Mouse (Mus musculus): Measurements from ENCODE around the gene Cul3. TPM values are rescaled to one million over a fixed set of nuclear protein-coding genes. Genes with fewer than 3 reads are reported as not detected.
A peak's percentile ranks its signal among the peaks of the same experiment; 100 is the strongest.

Gene Cul3
- total RNA-seq, 2 experiments from 2014 or later, result 72.7 to 250 TPM

GRCm38 (mm10) chr1:80325761-80326160 lies 14.5 kb downstream of the Cul3 start:
- no peak for ATAC-seq (replicated peaks; ENCODE audit: low FRiP score, low TSS enrichment, poor library complexity, severe bottlenecking)

GRCm38 (mm10) chr1:80324370-80324769 lies 15.9 kb downstream of the Cul3 start:
- ATAC-seq (replicated peaks; ENCODE audit: low FRiP score, low TSS enrichment, poor library complexity, severe bottlenecking), result peak; percentile 77

GRCm38 (mm10) chr1:80315533-80316045 lies 24.7 kb downstream of the Cul3 start:
- no peak for ATAC-seq (replicated peaks; ENCODE audit: low FRiP score, low TSS enrichment, poor library complexity, severe bottlenecking)

DNA sequence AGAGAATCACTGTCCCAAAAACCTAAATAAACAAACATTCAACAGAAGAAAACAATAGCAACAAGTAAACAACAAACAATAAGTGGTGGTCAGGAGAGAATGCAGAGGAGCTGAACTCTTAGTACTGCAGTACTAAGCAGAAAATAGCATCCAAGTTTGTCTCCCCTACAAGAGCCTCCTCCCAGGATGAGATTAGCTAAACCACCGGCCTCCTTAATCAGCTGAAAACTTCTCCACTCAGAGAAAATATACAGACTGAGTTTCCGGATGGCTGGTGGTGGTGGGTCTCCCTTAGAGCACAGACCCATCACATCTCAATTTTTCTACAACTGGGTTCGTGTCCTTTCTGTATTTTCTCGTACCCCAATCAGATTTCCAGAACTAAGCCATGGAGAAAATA lies 47.0 kb downstream of the Cul3 start:
- ATAC-seq (replicated peaks; ENCODE audit: low FRiP score, low TSS enrichment, poor library complexity, severe bottlenecking), result peak; percentile 78; the same call in 1 of the 2 replicates

GRCm38 (mm10) chr1:80278731-80279130 lies 61.5 kb downstream of the Cul3 start:
- ATAC-seq (replicated peaks; ENCODE audit: low FRiP score, low TSS enrichment, poor library complexity, severe bottlenecking), result no peak

DNA sequence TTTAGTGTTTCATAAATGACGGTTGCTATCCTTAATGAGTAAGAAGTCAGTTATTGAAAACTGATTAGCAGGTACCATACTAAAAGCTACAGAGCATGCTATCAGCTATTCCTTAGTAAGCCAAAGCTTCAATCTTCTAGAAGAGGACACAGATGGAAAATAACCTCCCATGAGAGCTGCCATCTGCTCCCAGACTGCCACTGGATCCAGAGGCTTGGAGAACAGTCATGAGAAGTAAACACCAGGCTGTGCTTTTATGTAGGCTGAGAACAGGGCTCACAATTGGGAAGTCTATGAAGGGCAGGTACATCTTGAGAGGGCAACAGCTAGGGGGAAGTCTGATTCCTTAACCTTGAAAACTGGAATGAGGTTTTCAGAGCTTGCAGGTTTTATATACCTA lies 79.8 kb downstream of the Cul3 start:
- no peak for ATAC-seq (replicated peaks; ENCODE audit: low FRiP score, low TSS enrichment, poor library complexity, severe bottlenecking)

DNA sequence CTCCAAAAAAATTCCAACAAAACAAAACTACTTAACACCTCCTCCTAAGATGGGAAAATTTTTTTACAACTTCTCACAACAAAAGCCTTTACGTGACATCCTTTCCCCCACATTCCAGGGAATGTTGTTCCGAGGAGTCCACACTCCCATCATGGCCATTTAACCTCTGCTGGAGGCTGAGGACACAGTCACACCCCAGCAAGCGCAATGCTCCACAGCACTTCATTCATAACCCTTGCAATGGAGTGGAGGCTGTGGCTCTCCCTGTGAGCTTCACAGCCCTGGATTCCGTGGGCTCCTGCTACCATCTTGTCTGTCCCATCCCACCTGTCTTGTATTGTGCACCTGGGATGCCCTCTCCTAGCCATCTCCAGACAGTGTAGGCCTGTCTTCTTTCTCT lies 81.6 kb downstream of the Cul3 start:
- no peak for ATAC-seq (replicated peaks; ENCODE audit: low FRiP score, low TSS enrichment, poor library complexity, severe bottlenecking)

- no peak for ATAC-seq (replicated peaks; ENCODE audit: low FRiP score, low TSS enrichment, poor library complexity, severe bottlenecking)
Measured at GRCm38 (mm10) chr1:80253309-80253708, 87.0 kb downstream of the Cul3 start.

GRCm38 (mm10) chr1:80250247-80250646 lies 90.0 kb downstream of the Cul3 start:
- no peak for ATAC-seq (replicated peaks; ENCODE audit: low FRiP score, low TSS enrichment, poor library complexity, severe bottlenecking)

- no peak for ATAC-seq (replicated peaks; ENCODE audit: low FRiP score, low TSS enrichment, poor library complexity, severe bottlenecking)
Measured at GRCm38 (mm10) chr1:80247131-80247530, 93.1 kb downstream of the Cul3 start.

DNA sequence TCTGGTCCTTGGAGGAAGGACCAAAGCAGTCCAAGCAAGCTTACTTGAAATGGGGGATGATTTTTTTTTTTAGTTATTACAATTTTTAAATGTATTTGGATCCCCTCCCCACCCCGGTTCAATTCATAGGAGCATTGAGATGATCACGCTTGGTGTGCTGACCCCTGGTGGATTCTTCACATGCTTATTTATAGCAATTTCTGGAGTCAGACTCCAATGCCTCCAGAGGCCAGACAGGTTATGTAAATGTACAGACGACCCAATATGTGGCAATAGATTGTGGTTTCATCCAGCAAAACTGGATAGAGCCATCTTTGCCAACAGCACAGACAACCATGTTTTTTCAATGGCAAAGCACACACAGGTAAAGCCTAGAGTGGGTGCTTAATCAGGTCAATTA lies 96.2 kb downstream of the Cul3 start:
- ATAC-seq (replicated peaks; ENCODE audit: low FRiP score, low TSS enrichment, poor library complexity, severe bottlenecking), result peak; percentile 34; the same call in 1 of the 2 replicates

- ATAC-seq (replicated peaks; ENCODE audit: low FRiP score, low TSS enrichment, poor library complexity, severe bottlenecking), result no peak
Measured at GRCm38 (mm10) chr1:80241579-80241978, 98.7 kb downstream of the Cul3 start.

- no peak for ATAC-seq (replicated peaks; ENCODE audit: low FRiP score, low TSS enrichment, poor library complexity, severe bottlenecking)
Measured at GRCm38 (mm10) chr1:80240017-80240660, 100.1 kb downstream of the Cul3 start.

DNA sequence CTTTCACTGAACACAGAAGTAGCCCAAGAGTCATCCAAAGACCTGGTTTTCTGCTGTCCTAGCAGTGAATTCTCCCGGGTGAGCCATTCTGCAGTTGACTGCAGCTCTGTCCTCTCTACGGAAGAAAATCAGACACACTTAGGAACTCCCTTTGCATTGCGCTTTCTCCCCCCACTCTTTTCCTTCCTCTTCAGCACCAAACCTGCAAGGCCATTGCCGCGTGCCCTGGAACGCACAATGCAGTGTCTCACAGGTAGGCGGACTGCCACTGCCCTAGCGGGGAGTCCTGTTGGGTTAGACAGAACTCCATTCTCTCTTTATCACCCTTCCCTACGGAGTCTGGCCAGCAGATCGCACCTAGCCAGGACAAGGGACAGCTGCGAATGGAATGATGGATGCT lies 100.8 kb downstream of the Cul3 start:
- no peak for ATAC-seq (replicated peaks; ENCODE audit: low FRiP score, low TSS enrichment, poor library complexity, severe bottlenecking)

- ATAC-seq (replicated peaks; ENCODE audit: low FRiP score, low TSS enrichment, poor library complexity, severe bottlenecking), result no peak
Measured at GRCm38 (mm10) chr1:80236951-80237702, 103.2 kb downstream of the Cul3 start.

DNA sequence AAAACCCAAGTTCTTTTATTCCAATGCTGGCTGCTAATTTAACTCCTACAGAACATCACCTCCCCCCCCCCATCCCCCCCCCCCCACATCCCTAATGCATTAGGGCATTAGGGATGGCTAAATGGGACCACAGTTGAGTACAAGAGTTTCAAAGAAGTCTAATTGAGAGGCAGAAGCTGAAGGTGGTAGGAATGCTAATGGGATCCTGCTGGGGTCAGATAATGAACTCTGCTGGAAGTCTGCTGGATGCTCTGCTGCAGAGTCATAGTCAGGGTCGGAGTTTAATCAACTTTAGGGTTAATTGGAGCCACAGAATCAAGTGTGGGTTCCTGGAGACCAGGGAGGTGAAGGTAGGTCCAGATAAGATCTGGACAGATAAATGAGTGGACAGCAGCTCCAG lies 104.2 kb downstream of the Cul3 start:
- no peak for ATAC-seq (replicated peaks; ENCODE audit: low FRiP score, low TSS enrichment, poor library complexity, severe bottlenecking)

DNA sequence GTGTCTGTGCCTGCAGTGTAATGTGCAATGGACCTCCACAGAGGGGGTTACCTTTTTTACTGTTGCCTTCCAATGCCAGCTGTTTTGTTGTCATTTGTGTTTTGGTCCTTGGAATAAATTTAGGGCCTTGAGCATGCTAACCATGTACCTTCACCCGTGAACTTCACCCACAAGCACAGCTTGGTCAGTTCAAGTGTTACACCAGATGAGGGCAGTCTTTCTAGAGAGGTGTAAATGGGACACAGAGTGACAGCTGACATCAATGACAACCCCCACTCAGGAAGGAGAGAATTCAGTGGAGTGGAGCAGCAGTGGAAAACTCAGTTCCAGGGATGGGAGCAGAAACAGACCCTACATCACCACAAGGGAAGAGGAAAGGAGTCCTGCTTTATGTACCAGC lies 109.7 kb downstream of the Cul3 start:
- ATAC-seq (replicated peaks; ENCODE audit: low FRiP score, low TSS enrichment, poor library complexity, severe bottlenecking), result peak; percentile 37; the same call in 1 of the 2 replicates

DNA sequence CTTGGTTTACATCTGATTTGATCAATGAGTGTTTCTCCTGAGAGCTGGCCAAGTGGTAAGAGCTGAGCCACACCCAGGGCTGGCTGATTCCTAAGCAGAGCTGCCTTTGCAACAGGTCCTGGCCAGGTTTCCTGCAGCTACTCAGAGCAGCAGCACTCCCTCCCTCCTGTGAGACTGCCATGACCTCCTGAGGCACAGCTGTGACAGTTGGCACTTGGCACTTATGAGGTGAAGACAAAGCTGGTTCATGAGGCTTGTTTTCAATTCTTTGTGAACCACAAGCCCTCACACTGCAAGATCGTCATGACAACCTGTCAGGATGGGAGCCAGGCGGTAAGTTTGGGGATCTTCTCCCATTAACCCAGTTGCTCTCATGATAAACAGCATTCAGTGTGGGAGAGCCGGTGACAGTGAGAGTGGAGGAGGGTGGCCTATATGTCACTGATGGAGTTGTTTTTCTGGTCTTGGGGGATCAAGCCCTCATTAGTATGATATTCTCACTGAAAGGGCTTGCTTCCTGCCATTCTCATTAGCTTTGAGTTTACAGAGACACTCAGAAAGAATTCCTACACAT lies 115.4 kb downstream of the Cul3 start:
- no peak for ATAC-seq (replicated peaks; ENCODE audit: low FRiP score, low TSS enrichment, poor library complexity, severe bottlenecking)

DNA sequence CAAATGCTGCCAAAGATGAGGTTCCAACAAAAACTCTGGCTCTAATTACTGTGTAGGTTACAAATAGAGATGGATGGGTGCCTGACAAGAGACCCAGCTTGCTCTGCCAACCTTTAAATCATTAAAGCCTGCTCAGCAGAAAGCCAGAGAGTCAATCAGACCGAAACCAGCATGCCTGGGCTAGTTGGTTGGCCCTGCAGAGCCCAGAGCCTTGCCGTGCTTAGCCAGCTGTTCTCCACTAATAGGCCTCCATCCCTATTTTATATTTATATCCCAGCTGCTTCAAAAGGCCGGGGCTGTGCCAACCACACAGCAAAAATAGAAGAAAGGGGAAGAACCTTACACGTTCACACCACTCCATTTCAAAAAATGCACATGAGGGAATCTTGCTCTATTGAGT lies 119.1 kb downstream of the Cul3 start:
- ATAC-seq (replicated peaks; ENCODE audit: low FRiP score, low TSS enrichment, poor library complexity, severe bottlenecking), result no peak

DNA sequence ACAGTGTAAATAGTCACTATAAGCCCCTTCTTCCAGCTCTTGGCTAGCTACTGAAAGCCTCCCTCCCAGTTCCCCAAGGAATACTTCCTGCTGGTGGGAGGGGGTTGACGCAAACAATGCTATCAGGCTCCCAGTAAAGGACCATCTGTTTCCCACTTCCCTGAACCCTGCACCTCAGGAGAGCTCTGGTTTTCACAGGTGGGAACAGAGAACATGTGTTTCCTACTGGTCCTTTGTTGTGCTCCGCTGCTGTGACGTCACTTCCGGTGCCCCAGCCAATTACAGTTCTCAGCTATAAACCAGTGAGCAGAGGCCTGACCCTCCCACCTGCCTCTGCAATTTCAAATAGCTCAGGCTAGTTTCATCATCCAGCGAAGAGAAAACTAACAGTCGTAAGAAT lies 122.0 kb downstream of the Cul3 start, which contains the start of gene Fam124b:
Fam124b (minus strand) TSS at position 206 of the 400 bp plus-strand sequence.
- no peak for ATAC-seq (replicated peaks; ENCODE audit: low FRiP score, low TSS enrichment, poor library complexity, severe bottlenecking)

All from megakaryocyte-erythroid progenitor cell, adult 5-6 weeks (primary cell).